Mouse (Mus musculus): Measurements from ENCODE around the gene Cldn22. TPM values are rescaled to one million over a fixed set of nuclear protein-coding genes. Genes with fewer than 3 reads are reported as not detected.

The Cldn22 gene
- polyA plus RNA-seq (2015; fragmentation: Nextera tagmentation; extraction: Ambion mirVana), result not detected in 2 replicates

DNA sequence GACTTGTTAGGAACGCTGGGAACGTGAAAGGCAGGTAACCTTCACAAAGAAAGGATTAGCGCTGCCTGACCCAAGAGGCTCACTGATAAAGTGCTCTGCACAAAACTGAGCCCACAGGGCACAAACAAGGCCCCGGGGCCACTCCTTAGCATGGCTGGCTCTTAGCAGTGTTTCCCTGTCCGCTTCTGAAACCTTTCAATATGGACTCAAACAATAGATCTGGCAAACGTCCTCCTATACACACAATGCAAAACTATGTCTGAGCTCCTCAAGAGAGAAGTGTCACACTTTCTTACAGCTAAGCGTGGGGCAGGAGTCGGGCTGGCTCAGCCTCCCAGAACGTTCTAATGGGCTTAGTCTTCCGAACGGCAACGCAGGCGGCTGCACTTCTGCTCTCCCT, at the start of gene Cldn22:
TSS of gene Cldn22 (plus strand) at position 301 of the 400 bp plus-strand sequence.
- peaks cover 3% of the 10 kb centered on the region for H3K4me1 ChIP-seq
- H3K27ac ChIP-seq, result 0 out of 2 replicates have a peak within 1 kb of the TSS, but pooled peaks have one; percentile 22
- 71% methylated on average over 13 of the region's 13 CpGs for WGBS
- peaks cover 16% of the 10 kb centered on the region for H3K36me3 ChIP-seq
- no peak within 1 kb of the TSS for H3K9ac ChIP-seq
- no peak within 1 kb of the TSS for H3K4me2 ChIP-seq
- ATAC-seq (ENCODE audit: insufficient number of reproducible peaks, low FRiP score, low TSS enrichment, low read depth), result no peak
- no peaks in the 10 kb centered on the region for H3K27me3 ChIP-seq
- no peak within 1 kb of the TSS for H3K4me3 ChIP-seq
- no peaks in the 10 kb centered on the region for H3K9me3 ChIP-seq

DNA sequence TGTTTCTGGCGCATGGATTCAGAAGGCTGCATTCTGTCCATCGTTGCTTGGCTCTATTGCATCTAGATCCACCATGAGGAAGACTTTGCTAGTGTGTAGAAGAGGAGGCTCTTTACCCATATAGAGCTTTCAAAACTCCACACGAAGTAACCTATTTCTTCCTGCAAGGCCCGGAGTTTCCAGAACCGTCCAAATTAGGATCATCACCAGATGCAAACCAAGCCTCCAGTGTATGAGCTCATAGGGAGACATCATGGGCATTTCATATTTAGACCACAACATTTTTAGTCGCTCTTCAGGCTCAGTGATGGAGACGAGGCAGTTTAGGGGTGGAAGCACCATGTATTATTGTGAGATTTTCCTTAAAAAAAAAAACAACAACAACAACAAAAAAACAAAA, 46.9 kb upstream of the Cldn22 start:
- Histone ChIP-seq H3K27ac (no peak overlapping the region), H3K4me3 (no peak overlapping the region), H3K9me3 (no peaks in the 10 kb centered on the region), H3K4me2 (no peak overlapping the region), H3K4me1 (no peaks in the 10 kb centered on the region), H3K9ac (no peak overlapping the region), H3K27me3 (no peaks in the 10 kb centered on the region), H3K36me3 (no peaks in the 10 kb centered on the region)
- ATAC-seq (ENCODE audit: insufficient number of reproducible peaks, low FRiP score, low TSS enrichment, low read depth), result no peak
- WGBS, result 87% methylated on average over 7 of the region's 7 CpGs

DNA sequence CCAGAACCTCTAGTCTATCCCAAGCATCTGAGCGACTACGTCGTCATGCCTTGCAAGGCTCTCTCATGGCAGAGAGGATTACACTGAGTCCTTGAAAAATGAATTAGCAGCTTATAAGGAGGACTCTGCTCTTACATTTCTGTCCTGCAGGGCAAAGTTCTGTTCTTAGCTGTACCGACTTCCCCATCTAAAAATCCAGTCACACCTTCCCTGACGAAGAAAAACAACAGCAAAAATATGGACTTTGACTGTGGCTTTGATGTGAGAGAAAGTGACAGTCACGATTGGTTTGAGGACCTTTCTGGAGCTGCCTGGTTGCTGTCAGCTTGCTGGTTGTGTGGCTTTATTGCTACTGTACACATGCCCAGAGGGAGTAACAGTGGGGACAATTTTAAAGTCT, 44.7 kb upstream of the Cldn22 start:
- no peaks in the 10 kb centered on the region for H3K36me3 ChIP-seq
- H3K4me2 ChIP-seq, result no peak overlapping the region
- H3K4me1 ChIP-seq, result no peaks in the 10 kb centered on the region
- H3K4me3 ChIP-seq, result no peak overlapping the region
- no peaks in the 10 kb centered on the region for H3K9me3 ChIP-seq
- H3K27ac ChIP-seq, result no peak overlapping the region
- no peak for ATAC-seq (ENCODE audit: insufficient number of reproducible peaks, low FRiP score, low TSS enrichment, low read depth)
- H3K27me3 ChIP-seq, result no peaks in the 10 kb centered on the region
- H3K9ac ChIP-seq, result no peak overlapping the region
- 71% methylated on average over 6 of the region's 6 CpGs for WGBS

DNA sequence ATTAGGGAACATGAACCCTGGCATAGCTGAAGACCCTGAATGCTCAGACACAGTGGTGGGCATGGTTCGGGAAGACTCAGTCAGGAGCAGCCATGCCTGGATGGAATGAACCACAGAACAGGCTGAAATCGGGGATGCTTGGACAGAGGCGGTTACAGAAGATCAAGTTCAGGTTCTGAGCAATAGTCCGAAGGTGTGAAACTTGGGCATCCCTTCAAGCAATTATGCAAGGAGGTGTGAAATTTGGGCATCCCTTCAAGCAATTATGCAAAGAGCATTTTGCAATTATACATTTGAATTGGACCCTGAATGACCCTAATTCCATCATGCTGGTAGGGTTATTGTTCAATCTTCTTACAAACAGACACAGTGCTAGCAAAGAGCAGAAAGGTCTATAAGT, 42.4 kb upstream of the Cldn22 start:
- 91% methylated on average over 4 of the region's 4 CpGs for WGBS
- Histone ChIP-seq H3K27me3 (no peaks in the 10 kb centered on the region), H3K9ac (no peak overlapping the region), H3K36me3 (no peaks in the 10 kb centered on the region), H3K9me3 (no peaks in the 10 kb centered on the region), H3K4me2 (no peak overlapping the region), H3K27ac (no peak overlapping the region), H3K4me1 (no peaks in the 10 kb centered on the region), H3K4me3 (no peak overlapping the region)
- no peak for ATAC-seq (ENCODE audit: insufficient number of reproducible peaks, low FRiP score, low TSS enrichment, low read depth)

DNA sequence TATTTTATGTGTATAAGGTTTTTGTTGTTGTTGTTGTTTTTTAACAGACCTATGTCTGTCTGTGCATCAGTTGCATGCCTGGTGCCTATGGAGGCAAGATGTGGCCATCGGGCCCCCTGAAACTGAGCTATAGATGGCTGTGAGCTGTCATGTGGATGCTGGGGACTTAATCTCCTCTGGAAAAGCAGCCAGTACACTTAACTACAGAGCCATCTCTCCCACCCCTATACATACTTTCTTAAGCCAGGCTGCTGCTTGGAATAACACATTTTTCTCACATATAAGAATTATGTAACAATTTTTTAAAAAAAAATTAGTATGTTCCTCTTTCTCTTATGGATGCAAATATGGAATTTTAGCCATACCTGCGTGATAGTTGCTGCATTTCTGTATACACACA, 40.7 kb upstream of the Cldn22 start:
- 88% methylated on average over 2 of the region's 2 CpGs for whole genome bisulfite sequencing
- Histone ChIP-seq H3K4me2 (no peak overlapping the region), H3K36me3 (no peaks in the 10 kb centered on the region), H3K27ac (0 out of 2 replicates have a peak overlapping the region, but pooled peaks have one; percentile 23), H3K9ac (no peak overlapping the region), H3K27me3 (no peaks in the 10 kb centered on the region), H3K9me3 (no peaks in the 10 kb centered on the region), H3K4me1 (no peaks in the 10 kb centered on the region), H3K4me3 (no peak overlapping the region)
- no peak for ATAC-seq (ENCODE audit: insufficient number of reproducible peaks, low FRiP score, low TSS enrichment, low read depth)

DNA sequence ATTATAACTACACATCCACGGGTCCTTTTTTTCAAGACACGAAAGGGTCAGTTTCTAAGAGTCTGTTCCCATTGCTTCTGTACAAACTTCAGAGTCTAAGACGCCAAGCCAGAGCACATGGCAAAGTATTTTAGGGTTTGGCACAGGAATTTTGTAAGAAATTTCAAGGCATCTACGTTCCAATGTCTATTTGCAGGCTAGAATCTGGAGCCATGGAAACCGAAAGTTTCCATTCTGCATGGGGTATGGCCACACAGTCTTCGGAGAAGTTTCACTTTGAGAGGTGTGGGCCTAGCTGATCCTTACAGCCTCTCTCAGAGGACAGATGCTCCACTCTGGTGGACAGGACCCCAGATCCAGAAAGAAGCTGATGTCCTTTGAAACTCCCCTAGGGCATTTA, 40.3 kb upstream of the Cldn22 start:
- Histone ChIP-seq H3K36me3 (no peaks in the 10 kb centered on the region), H3K9me3 (no peaks in the 10 kb centered on the region), H3K27ac (peak overlapping the region; percentile 23; the same call in 1 of the 2 replicates), H3K9ac (no peak overlapping the region), H3K4me2 (no peak overlapping the region), H3K4me1 (no peaks in the 10 kb centered on the region), H3K4me3 (no peak overlapping the region), H3K27me3 (no peaks in the 10 kb centered on the region)
- peak; percentile 71; the same call in 1 of the 2 replicates for ATAC-seq (ENCODE audit: insufficient number of reproducible peaks, low FRiP score, low TSS enrichment, low read depth)
- 75% methylated on average over 6 of the region's 6 CpGs for WGBS

DNA sequence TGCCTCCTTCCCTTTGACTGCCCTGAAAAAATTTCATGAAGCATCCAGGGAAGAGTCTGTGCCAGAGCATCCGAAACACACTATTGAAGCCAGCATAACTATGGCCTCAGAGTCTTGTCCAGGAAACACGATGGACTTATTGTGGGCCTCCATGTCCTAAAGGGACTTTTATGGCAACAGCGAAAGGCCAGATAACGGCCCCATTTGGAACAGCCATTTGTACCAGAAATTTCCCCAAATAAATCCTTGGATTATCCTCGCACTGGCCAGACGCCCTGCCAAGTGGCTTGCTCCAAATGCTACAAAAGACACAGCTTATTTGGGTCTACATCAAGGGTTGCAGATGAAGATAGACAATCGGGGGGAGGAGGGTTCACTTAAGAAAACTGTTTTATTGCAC, 39.8 kb upstream of the Cldn22 start:
- no peak for ATAC-seq (ENCODE audit: insufficient number of reproducible peaks, low FRiP score, low TSS enrichment, low read depth)
- Histone ChIP-seq H3K27ac (peak overlapping the region; percentile 23; the same call in 1 of the 2 replicates), H3K27me3 (no peaks in the 10 kb centered on the region), H3K36me3 (no peaks in the 10 kb centered on the region), H3K4me3 (no peak overlapping the region), H3K4me2 (no peak overlapping the region), H3K4me1 (no peaks in the 10 kb centered on the region), H3K9me3 (no peaks in the 10 kb centered on the region), H3K9ac (no peak overlapping the region)
- WGBS, result 65% methylated on average over 7 of the region's 7 CpGs

DNA sequence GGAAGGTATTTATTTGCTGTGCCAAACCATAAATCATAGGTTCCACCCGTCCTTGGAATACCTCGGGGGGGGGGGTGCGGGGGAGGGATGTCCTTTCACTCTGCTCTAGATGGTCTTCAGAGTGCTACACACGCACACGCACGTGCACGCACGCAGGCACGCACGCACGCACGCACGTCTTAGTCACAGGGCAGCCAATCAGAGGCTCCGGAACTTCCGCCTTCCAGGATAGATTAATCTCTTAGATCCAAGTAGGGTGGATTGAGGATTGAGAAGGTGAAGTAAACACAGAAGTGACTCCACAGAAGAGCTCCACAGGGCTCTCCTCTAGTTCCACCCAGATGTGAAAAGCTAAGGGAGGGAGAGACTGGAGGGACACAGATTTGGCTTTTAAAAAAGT, 38.0 kb upstream of the Cldn22 start:
- no peak overlapping the region for H3K9ac ChIP-seq
- WGBS, result 89% methylated on average over 15 of the region's 15 CpGs
- H3K4me3 ChIP-seq, result no peak overlapping the region
- no peaks in the 10 kb centered on the region for H3K9me3 ChIP-seq
- H3K4me2 ChIP-seq, result no peak overlapping the region
- no peak for ATAC-seq (ENCODE audit: insufficient number of reproducible peaks, low FRiP score, low TSS enrichment, low read depth)
- H3K4me1 ChIP-seq, result no peaks in the 10 kb centered on the region
- no peaks in the 10 kb centered on the region for H3K27me3 ChIP-seq
- H3K36me3 ChIP-seq, result no peaks in the 10 kb centered on the region
- no peak overlapping the region for H3K27ac ChIP-seq

DNA sequence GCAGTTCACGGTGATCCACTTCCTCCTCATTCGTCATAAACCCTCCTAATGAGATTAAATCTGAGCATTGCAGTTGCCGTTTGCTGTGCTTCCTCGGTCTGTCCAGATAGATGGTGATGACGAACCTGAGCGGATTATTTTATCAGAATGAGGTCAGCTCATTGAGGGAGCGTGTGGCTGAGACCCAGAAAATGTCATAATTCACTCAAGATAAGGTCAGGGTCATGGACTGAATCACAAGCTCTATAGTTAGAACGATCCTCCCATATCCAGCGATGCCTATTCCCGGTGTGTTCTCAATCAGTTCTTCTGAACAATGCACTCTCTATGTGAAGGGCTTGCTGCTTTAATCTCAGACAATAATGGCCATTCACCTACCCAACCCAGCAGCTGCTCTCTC, 36.6 kb upstream of the Cldn22 start:
- no peak for ATAC-seq (ENCODE audit: insufficient number of reproducible peaks, low FRiP score, low TSS enrichment, low read depth)
- Histone ChIP-seq H3K9me3 (no peaks in the 10 kb centered on the region), H3K27me3 (no peaks in the 10 kb centered on the region), H3K27ac (no peak overlapping the region), H3K36me3 (no peaks in the 10 kb centered on the region), H3K4me3 (no peak overlapping the region), H3K4me1 (no peaks in the 10 kb centered on the region), H3K4me2 (no peak overlapping the region), H3K9ac (no peak overlapping the region)
- 47% methylated on average over 10 of the region's 10 CpGs for WGBS

DNA sequence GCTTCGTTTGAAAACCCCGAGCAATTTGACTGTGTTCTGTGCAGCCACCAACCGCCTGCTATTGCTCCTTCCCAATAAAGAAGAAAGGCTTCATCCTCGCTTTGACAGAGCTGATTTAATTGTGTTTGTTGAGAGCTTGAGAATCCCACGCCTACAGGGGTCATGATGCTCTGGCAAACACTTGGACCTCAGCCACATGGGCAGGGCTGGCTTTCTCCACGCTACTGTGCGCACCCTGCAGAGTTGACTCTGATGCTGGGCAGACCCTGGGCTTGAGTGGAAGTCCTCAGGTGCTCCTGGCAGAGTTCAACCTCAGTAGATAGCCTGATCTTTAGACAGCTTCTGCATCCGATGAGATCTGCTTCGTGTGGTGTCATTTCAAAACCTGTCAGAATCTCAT, 32.3 kb upstream of the Cldn22 start:
- ATAC-seq (ENCODE audit: insufficient number of reproducible peaks, low FRiP score, low TSS enrichment, low read depth), result no peak
- Histone ChIP-seq H3K4me3 (no peak overlapping the region), H3K4me2 (no peak overlapping the region), H3K4me1 (no peaks in the 10 kb centered on the region), H3K36me3 (no peaks in the 10 kb centered on the region), H3K27ac (no peak overlapping the region), H3K9ac (no peak overlapping the region), H3K9me3 (no peaks in the 10 kb centered on the region), H3K27me3 (no peaks in the 10 kb centered on the region)
- WGBS, result 59% methylated on average over 9 of the region's 9 CpGs

DNA sequence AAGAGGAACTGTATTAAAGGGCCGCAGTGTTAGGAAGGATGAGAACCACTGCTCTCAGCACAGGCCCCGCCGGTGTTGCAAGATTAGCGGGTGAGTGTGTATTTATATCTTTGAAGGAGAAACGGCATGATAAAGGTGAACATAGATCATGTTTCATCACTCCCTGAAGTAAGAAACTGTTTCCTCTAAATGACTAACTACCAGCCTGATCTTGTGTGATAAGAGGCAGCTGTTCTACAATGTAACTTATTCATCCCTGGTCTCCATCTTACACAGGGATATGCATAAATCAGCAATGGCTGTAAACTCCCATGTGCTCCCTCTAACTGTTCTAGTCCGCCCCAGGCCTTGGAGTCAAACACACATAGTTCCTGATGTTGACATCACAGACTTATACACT, 24.8 kb upstream of the Cldn22 start:
- H3K27me3 ChIP-seq, result no peaks in the 10 kb centered on the region
- no peak overlapping the region for H3K9ac ChIP-seq
- no peak overlapping the region for H3K4me3 ChIP-seq
- H3K27ac ChIP-seq, result no peak overlapping the region
- H3K36me3 ChIP-seq, result no peaks in the 10 kb centered on the region
- no peaks in the 10 kb centered on the region for H3K9me3 ChIP-seq
- no peak overlapping the region for H3K4me2 ChIP-seq
- no peaks in the 10 kb centered on the region for H3K4me1 ChIP-seq
- 78% methylated on average over 6 of the region's 6 CpGs for WGBS
- ATAC-seq (ENCODE audit: insufficient number of reproducible peaks, low FRiP score, low TSS enrichment, low read depth), result no peak

DNA sequence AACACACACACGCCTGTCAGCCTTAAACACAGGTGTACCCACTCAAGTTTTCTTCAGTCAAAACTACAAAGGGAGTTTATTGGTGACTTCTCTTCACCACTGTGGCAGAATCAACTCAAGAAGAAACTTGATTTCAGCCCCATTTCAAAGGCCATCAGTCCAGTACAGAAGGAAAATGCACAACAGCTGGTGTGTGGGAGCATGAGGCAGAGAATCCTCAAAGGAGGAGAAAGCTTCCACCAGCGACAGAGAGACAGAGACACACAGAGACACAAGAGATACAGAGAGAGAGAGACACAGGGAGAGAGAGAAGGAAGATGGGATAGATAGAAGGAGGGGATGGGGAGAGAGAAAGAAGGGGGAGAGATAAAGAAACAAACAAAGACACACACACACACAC, 21.9 kb upstream of the Cldn22 start:
- 82% methylated on average over 2 of the region's 2 CpGs for WGBS

DNA sequence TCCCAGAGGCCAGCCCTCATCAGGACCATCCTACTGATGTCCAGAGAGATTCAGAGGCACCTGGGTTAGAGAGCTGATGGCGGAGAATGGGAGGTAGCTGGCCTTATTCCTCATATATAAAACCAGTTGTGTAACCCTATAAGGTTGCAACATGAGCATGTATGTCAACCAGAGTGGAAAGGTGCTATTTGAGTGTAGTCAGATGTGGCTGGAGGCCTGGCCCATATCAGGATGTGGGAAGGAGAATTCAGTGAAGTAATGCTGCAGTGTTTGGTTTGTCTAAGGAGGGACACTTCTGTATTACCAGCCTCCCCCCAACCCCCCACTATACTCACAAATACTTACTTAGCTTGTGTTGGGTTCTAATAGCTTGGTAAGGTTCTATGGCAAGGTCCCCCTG, 20.0 kb upstream of the Cldn22 start:
- Histone ChIP-seq H3K4me3 (no peak overlapping the region), H3K4me1 (no peaks in the 10 kb centered on the region), H3K27me3 (no peaks in the 10 kb centered on the region), H3K27ac (no peak overlapping the region), H3K36me3 (no peaks in the 10 kb centered on the region), H3K9ac (no peak overlapping the region), H3K9me3 (no peaks in the 10 kb centered on the region), H3K4me2 (no peak overlapping the region)
- ATAC-seq (ENCODE audit: insufficient number of reproducible peaks, low FRiP score, low TSS enrichment, low read depth), result no peak
- 76% methylated on average over 1 of the region's 1 CpGs for WGBS

More for the DNA sequence above, 21.9 kb upstream of the Cldn22 start:
- H3K27ac ChIP-seq, result no peak overlapping the region
- H3K9me3 ChIP-seq, result no peaks in the 10 kb centered on the region
- H3K4me2 ChIP-seq, result no peak overlapping the region
- no peaks in the 10 kb centered on the region for H3K36me3 ChIP-seq
- H3K4me3 ChIP-seq, result no peak overlapping the region
- no peak overlapping the region for H3K9ac ChIP-seq
- no peaks in the 10 kb centered on the region for H3K4me1 ChIP-seq
- no peaks in the 10 kb centered on the region for H3K27me3 ChIP-seq
- no peak for ATAC-seq (ENCODE audit: insufficient number of reproducible peaks, low FRiP score, low TSS enrichment, low read depth)
